Mouse (Mus musculus) forebrain, embryonic 12.5 days (tissue): ENCODE results near the gene Magix. TPM values are rescaled to one million over a fixed set of nuclear protein-coding genes. Genes with fewer than 3 reads are reported as not detected.

ENCODE experiments used
- ATAC-seq: fragments of 200-750 bp; cut with Nextera tagmentation; 2 replicates; pipeline ENCODE4 v1.8.0; 2017; ENCODE audit warnings: moderate TSS enrichment; ENCODE audit not compliant: low FRiP score
- H3K27ac ChIP-seq: fragments of 300-500 bp; sonication (generic); 2 replicates; pipeline ENCODE4 v1.5.1; 2016; ENCODE audit warnings: mild to moderate bottlenecking
- H3K27me3 ChIP-seq: fragments of 300-500 bp; sonication (generic); 2 replicates; pipeline ENCODE4 v1.6.1; 2016; ENCODE audit warnings: mild to moderate bottlenecking
- H3K36me3 ChIP-seq: fragments of 300-500 bp; sonication (generic); replicated peaks from 2 replicates; pipeline ENCODE4 v1.6.1; 2016; ENCODE audit warnings: mild to moderate bottlenecking
- H3K4me1 ChIP-seq: fragments of 300-500 bp; sonication (generic); 2 replicates; pipeline ENCODE4 v1.6.1; 2016
- H3K4me2 ChIP-seq: fragments of 300-500 bp; sonication (generic); 2 replicates; pipeline ENCODE4 v1.6.1; 2016; ENCODE audit warnings: mild to moderate bottlenecking, moderate library complexity
- H3K4me3 ChIP-seq: fragments of 300-500 bp; sonication (generic); replicated peaks from 2 replicates; pipeline ENCODE4 v1.5.1; 2016; ENCODE audit warnings: mild to moderate bottlenecking
- H3K9ac ChIP-seq: fragments of 300-500 bp; sonication (generic); 2 replicates; pipeline ENCODE4 v1.6.1; 2016; ENCODE audit warnings: mild to moderate bottlenecking
- H3K9me3 ChIP-seq: fragments of 300-500 bp; sonication (generic); 2 replicates; pipeline ENCODE4 v1.6.1; 2016
- WGBS: fragments of 180-500 bp; shearing (Covaris S2); methylation state at CpG from one replicate; pipeline ENCODE4 v1.1.7; 2016; 5-methylcytosine and 5-hydroxymethylcytosine counted together
- polyA plus RNA-seq: library from polyadenylated mRNA; unstranded; fragments of >200 nt; fragmentation: Nextera tagmentation; extraction: Ambion mirVana; gene quantifications from 2 replicates; pipeline ENCODE4 v1.2.1, GENCODE M21; 2016

The Magix gene
- polyA plus RNA-seq, 1 experiment from 2014 or later: 0.09 TPM

- Histone ChIP-seq H3K4me3 (peak within 1 kb of the TSS; percentile 57), H3K9ac (peak within 1 kb of the TSS; percentile 58), H3K4me1 (peaks cover 4% of the 10 kb centered on the region; the same call in 1 of the 2 replicates), H3K27ac (no peak within 1 kb of the TSS), H3K27me3 (no peaks in the 10 kb centered on the region), H3K36me3 (no peaks in the 10 kb centered on the region; the same call in 1 of the 2 replicates), H3K9me3 (no peaks in the 10 kb centered on the region), H3K4me2 (peak within 1 kb of the TSS; percentile 56)
- WGBS: 18% methylated on average over 33 of the region's 33 CpGs
- peak; percentile 94 for ATAC-seq
Observed at GRCm38 (mm10) chrX:7696954-7697381, 15.9 kb upstream of the Magix start, which contains the start of gene Gpkow. Gene Gpkow, plus strand, starts transcription at chrX:7697131.

DNA sequence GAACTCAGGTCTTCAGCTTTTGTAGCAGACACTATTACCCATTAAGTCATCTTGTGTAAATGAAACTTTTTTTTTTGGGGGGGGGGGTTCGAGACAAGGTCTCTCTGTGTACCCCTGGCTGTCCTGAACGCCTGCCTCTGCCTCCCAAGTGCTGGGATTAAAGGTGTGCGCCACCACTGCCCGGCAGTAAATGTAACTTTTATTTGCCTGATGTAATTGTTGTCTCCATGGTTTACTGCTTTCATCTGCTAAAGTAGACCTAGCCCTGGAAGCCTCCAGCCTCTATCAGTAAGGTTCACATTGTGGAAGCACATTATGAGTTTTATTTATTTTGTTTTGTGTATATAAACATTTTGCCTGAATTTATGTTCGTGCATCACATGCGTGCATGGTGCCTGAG, 15.5 kb upstream of the Magix start:
- H3K4me1 ChIP-seq: peaks cover 4% of the 10 kb centered on the region; the same call in 1 of the 2 replicates
- no peak overlapping the region for H3K9ac ChIP-seq
- H3K4me3 ChIP-seq: peak overlapping the region; percentile 57; the same call in 1 of the 2 replicates
- no peaks in the 10 kb centered on the region; the same call in 1 of the 2 replicates for H3K36me3 ChIP-seq
- H3K9me3 ChIP-seq: no peaks in the 10 kb centered on the region
- H3K27me3 ChIP-seq: no peaks in the 10 kb centered on the region
- no peak overlapping the region for H3K27ac ChIP-seq
- 45% methylated on average over 6 of the region's 6 CpGs for WGBS
- ATAC-seq: peak; percentile 55; the same call in 1 of the 2 replicates
- peak overlapping the region; percentile 35 for H3K4me2 ChIP-seq

DNA sequence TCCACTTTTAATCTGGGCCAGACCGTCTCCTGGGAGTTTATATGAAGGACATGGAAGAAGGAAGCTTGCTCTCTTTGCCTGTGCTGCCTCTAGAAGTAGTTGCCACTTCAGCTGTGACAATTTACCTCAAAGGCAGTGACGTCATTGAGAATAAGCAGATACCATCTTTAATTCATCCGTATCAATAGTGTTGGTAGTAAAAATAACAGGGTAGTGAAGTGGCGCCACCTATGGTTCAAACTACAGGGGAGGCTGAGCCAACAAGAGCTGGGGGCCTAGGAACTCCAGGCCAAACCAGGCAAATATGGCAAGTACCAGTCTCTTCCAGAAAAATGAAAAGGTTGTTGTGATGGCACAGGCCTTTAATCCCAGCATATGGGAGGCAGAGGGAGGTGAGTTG, 11.8 kb upstream of the Magix start:
- Histone ChIP-seq H3K4me3 (no peak overlapping the region), H3K9me3 (no peaks in the 10 kb centered on the region), H3K9ac (no peak overlapping the region), H3K36me3 (no peaks in the 10 kb centered on the region), H3K27ac (no peak overlapping the region), H3K27me3 (no peaks in the 10 kb centered on the region), H3K4me1 (no peaks in the 10 kb centered on the region; the same call in 1 of the 2 replicates), H3K4me2 (no peak overlapping the region)
- 42% methylated on average over 4 of the region's 4 CpGs for WGBS
- no peak for ATAC-seq

DNA sequence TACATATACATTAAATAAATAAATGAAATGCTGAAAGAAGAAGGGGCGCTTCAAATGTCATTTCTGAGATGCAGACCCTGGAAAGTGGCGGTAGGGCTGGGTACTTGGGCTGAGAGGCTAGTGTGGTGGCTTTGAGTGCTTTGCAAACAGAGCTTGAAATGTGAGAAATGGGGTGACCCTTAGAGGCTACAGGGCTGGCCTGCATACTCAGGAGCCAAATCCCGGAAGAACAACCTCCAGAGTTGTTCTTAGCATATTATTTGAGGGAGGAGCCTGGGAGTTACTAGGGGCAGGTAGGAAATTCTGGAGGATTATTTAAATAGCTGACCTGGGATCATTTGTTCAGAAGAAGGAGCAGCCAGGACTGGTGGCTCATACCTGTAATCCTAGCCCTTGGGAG, 9.4 kb upstream of the Magix start:
- H3K27me3 ChIP-seq: no peaks in the 10 kb centered on the region
- H3K4me2 ChIP-seq: no peak overlapping the region
- no peak overlapping the region for H3K27ac ChIP-seq
- H3K4me3 ChIP-seq: no peak overlapping the region
- H3K36me3 ChIP-seq: no peaks in the 10 kb centered on the region
- H3K9me3 ChIP-seq: no peaks in the 10 kb centered on the region
- H3K9ac ChIP-seq: no peak overlapping the region
- no peak for ATAC-seq
- 62% methylated on average over 3 of the region's 3 CpGs for WGBS
- H3K4me1 ChIP-seq: no peaks in the 10 kb centered on the region

DNA sequence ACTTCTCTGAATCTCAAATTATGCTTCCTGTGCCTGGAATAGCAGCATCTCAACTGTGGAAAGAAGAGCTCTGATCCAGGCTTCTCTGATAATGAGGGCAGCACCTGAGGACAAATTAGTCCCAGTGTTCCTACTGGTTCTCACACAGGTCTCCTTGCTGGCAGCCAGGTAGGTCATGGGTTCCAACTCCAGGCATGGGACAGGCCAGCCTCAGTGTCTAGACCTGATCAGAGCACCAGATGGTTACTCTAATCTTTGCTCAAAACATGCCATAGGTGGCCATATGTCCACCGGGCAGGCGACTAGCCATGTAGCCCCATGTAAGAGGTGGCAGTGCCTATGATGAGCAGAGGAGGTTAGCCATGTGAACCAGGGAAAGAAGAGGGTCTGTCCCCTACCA, 7.3 kb upstream of the Magix start:
- H3K27me3 ChIP-seq: no peaks in the 10 kb centered on the region
- ATAC-seq: no peak
- H3K9ac ChIP-seq: no peak overlapping the region
- H3K36me3 ChIP-seq: no peaks in the 10 kb centered on the region
- H3K27ac ChIP-seq: no peak overlapping the region
- H3K4me2 ChIP-seq: no peak overlapping the region
- no peaks in the 10 kb centered on the region for H3K4me1 ChIP-seq
- H3K9me3 ChIP-seq: no peaks in the 10 kb centered on the region
- no peak overlapping the region for H3K4me3 ChIP-seq
- WGBS: 86% methylated on average over 2 of the region's 2 CpGs

- Histone ChIP-seq H3K27me3 (no peaks in the 10 kb centered on the region; the same call in 1 of the 2 replicates), H3K4me1 (no peaks in the 10 kb centered on the region), H3K36me3 (no peaks in the 10 kb centered on the region), H3K4me2 (peak overlapping the region; percentile 52), H3K9ac (no peak overlapping the region), H3K27ac (no peak overlapping the region), H3K9me3 (0 out of 2 replicates have a peak, but pooled peaks cover 2% of the 10 kb centered on the region), H3K4me3 (peak overlapping the region; percentile 29)
- WGBS: 30% methylated on average over 11 of the region's 12 CpGs
- peak; percentile 53 for ATAC-seq
Observed at GRCm38 (mm10) chrX:7680057-7680412, 1.0 kb downstream of the Magix start.

DNA sequence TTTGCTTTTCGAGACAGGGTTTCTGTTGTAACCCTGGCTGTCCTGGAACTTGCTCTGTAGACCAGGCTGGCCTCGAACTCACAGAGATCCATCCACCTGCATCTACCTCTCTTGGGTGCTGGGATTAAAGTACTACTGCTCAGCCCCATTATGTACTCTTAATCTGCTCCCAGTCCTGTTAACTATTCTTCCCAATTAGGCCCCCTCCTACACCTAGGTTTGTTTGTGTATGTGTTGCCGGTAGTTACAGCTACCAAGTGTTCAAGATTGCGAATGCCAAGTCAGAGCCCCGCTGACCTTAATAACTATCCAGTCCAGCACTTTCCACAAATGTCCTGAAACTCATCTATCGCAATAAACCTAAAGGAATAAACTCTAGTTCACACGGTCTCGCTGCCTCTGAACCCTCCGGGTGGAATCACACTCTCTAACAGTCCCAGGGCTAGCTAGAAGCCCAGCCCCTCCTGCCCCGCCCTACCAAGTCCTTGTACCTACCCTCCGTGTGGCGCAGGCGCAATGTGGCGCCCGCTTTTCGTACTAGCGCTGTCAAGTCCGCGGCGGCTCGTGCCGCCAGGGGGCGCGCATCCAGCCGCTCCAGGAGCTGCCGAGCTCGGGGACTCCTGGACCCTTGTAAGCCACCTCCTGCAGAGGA, 1.5 kb downstream of the Magix start:
- Histone ChIP-seq H3K4me3 (peak overlapping the region; percentile 29), H3K27ac (no peak overlapping the region), H3K9me3 (0 out of 2 replicates have a peak, but pooled peaks cover 2% of the 10 kb centered on the region), H3K4me1 (no peaks in the 10 kb centered on the region), H3K9ac (no peak overlapping the region), H3K36me3 (no peaks in the 10 kb centered on the region), H3K4me2 (peak overlapping the region; percentile 52), H3K27me3 (no peaks in the 10 kb centered on the region; the same call in 1 of the 2 replicates)
- peak; percentile 94 for ATAC-seq
- 17% methylated on average over 27 of the region's 27 CpGs for WGBS

DNA sequence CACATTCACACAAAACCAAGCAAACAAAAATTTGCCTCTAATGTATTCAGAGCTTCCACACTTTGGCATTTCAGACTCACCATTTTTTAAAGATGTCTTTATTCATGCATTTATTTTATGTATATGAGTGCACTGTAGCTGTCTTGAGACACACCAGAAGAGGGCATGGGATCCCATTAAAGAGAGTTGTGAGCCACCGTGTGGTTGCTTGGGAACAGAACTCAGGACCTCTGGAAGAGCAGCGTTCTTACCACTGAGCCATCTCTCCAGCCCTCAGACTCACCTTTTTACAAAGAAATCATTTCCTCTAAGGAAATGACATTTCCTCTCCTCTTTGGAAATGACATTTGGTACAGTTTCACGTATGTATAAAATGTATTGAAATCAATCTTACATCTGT, 2.1 kb downstream of the Magix start:
- no peaks in the 10 kb centered on the region for H3K4me1 ChIP-seq
- H3K36me3 ChIP-seq: no peaks in the 10 kb centered on the region
- no peak for ATAC-seq
- H3K27ac ChIP-seq: no peak overlapping the region
- H3K4me2 ChIP-seq: no peak overlapping the region
- WGBS: 34% methylated on average over 3 of the region's 3 CpGs
- no peaks in the 10 kb centered on the region; the same call in 1 of the 2 replicates for H3K27me3 ChIP-seq
- H3K4me3 ChIP-seq: no peak overlapping the region
- H3K9me3 ChIP-seq: 0 out of 2 replicates have a peak, but pooled peaks cover 2% of the 10 kb centered on the region
- no peak overlapping the region for H3K9ac ChIP-seq

- Histone ChIP-seq H3K27ac (no peak overlapping the region), H3K4me2 (peak overlapping the region; percentile 36), H3K36me3 (no peaks in the 10 kb centered on the region), H3K9ac (no peak overlapping the region), H3K9me3 (0 out of 2 replicates have a peak, but pooled peaks cover 2% of the 10 kb centered on the region), H3K4me3 (no peak overlapping the region), H3K4me1 (no peaks in the 10 kb centered on the region), H3K27me3 (no peaks in the 10 kb centered on the region)
- WGBS: 41% methylated on average over 10 of the region's 10 CpGs
- no peak for ATAC-seq
Observed at GRCm38 (mm10) chrX:7675001-7675380, 6.1 kb downstream of the Magix start.

DNA sequence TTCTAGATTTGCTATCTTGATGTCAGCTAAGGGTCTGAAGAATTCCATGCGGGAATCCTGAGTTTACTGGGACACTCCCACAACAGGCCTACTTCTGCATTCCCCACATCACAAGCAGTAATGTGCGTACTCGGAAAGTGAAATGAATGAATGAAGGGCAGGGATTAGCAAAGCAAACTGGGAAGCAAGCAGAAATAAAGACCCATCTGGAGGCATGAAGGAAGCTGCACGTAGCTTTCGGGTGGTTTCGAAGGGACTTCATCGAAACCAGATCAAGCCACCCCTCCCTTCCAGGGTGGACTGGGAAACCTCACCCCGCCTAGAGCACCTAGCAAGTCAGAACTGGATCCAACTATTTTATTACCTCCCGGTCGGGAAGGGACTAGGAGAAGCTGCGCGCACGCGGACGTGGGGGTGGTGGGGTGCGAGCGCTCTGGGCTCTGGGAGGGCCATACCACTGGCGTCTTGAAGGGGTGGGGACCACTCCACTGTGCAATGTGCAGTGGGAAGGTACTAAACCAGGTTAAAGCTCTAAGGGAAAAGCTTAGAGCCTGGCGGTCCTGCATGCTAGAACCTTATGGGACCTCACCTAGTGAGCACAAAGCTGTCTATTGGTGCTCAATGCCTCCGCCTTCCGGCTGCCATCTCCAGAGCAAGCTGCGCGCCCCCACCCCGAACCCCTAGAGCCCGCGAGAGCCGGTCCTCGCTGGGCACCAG, 6.6 kb downstream of the Magix start:
- Histone ChIP-seq H3K4me1 (no peaks in the 10 kb centered on the region), H3K9ac (no peak overlapping the region), H3K27ac (no peak overlapping the region), H3K9me3 (0 out of 2 replicates have a peak, but pooled peaks cover 2% of the 10 kb centered on the region), H3K4me3 (peak overlapping the region; percentile 13; the same call in 1 of the 2 replicates), H3K36me3 (no peaks in the 10 kb centered on the region), H3K4me2 (peak overlapping the region; percentile 36), H3K27me3 (no peaks in the 10 kb centered on the region)
- 35% methylated on average over 28 of the region's 28 CpGs for WGBS
- ATAC-seq: no peak

DNA sequence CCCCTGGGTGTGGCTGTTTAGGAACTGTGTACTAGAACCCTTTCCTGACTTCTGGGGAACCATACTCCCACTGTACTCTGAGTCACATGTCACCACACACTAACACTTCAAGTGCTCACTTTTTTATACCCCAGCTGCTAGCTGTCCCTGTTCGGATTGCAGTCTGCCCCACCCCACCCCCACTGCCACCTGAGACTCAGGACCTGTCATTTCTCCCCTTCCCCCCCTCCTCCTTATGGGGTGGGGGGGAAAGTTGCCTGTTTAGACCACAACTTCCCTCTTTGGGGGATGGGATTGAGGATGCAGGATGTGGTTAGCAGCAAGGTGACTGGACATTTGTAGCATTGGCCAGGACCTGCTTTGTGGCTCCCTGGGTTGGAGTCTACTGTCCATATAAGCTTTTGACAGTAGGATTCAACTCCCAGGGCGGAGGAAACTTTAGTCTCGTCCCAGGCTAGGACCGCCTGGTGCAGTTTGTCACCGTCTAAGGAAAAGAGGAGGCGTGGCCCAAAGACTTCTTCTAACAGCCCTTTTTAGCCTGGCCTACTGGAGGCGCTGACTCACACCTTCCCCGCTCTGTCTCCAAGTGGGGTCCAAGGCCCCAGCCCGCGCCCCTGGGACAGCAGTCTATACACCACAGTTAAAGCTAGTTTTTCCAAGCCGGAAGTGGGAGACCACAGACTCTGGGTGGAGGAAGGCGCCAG, 7.3 kb downstream of the Magix start:
- Histone ChIP-seq H3K9me3 (0 out of 2 replicates have a peak, but pooled peaks cover 2% of the 10 kb centered on the region), H3K4me3 (no peak overlapping the region), H3K4me2 (no peak overlapping the region), H3K9ac (no peak overlapping the region), H3K27me3 (no peaks in the 10 kb centered on the region), H3K27ac (no peak overlapping the region), H3K36me3 (no peaks in the 10 kb centered on the region), H3K4me1 (no peaks in the 10 kb centered on the region)
- 37% methylated on average over 12 of the region's 12 CpGs for WGBS
- no peak for ATAC-seq

GRCm38 (mm10) chrX:7672739-7673138, 8.3 kb downstream of the Magix start:
- no peak for ATAC-seq
- H3K9me3 ChIP-seq: 0 out of 2 replicates have a peak, but pooled peaks cover 2% of the 10 kb centered on the region
- H3K4me1 ChIP-seq: no peaks in the 10 kb centered on the region
- no peaks in the 10 kb centered on the region for H3K27me3 ChIP-seq
- H3K4me3 ChIP-seq: no peak overlapping the region
- H3K27ac ChIP-seq: no peak overlapping the region
- H3K36me3 ChIP-seq: no peaks in the 10 kb centered on the region
- no peak overlapping the region for H3K9ac ChIP-seq
- WGBS: 65% methylated on average over 6 of the region's 6 CpGs
- no peak overlapping the region for H3K4me2 ChIP-seq
